16 mouse cellular contexts compared by ENCODE assay signal in genomic region chr9:78513776-78514500, GRCm38 (mm10). TPM values are rescaled to one million over a fixed set of nuclear protein-coding genes. Genes with fewer than 3 reads are reported as not detected.
DNase-seq lines count a peak whose midpoint lies in the region; ATAC-seq and TF ChIP-seq lines count a peak whose summit lies in the region.
"Had no signal": no experiment of that assay in that cellular context is flagged by ENCODE, and none has a peak within 500 bp of the region (broad histone marks: within the 10 kb centered on the region; RNA-seq: fewer than 3 reads in every experiment).

No protein-coding gene starts in this region.

- 53% methylated on average over 6 of the region's 6 CpGs for WGBS in liver, embryonic 12.5 days (ENCODE audit: insufficient replicate concordance)
- 31% methylated on average over 6 of the region's 6 CpGs for WGBS in heart, embryonic 13.5 days
- WGBS in forebrain, embryonic 16.5 days, result 84% methylated on average over 6 of the region's 6 CpGs
- 86% methylated on average over 6 of the region's 6 CpGs for WGBS in forebrain, embryonic 10.5 days
- 86% methylated on average over 6 of the region's 6 CpGs for WGBS in forebrain, postnatal 0 days

- peaks cover 41% of the 10 kb centered on the region for H3K4me1 ChIP-seq in liver, embryonic 12.5 days
- H3K4me1 ChIP-seq in heart, embryonic 13.5 days, result peaks cover 49% of the 10 kb centered on the region
- H3K4me1 ChIP-seq in forebrain, embryonic 16.5 days (replicated peaks; ENCODE audit: control insufficient read depth, insufficient read depth, low read length), result no peaks in the 10 kb centered on the region
- peaks cover 3% of the 10 kb centered on the region; the same call in 1 of the 2 replicates for H3K4me1 ChIP-seq in forebrain, embryonic 10.5 days
- no peaks in the 10 kb centered on the region for H3K4me1 ChIP-seq in forebrain, postnatal 0 days (ENCODE audit: insufficient read depth)
- H3K4me1 ChIP-seq: embryonic facial prominence, embryonic 10.5 days; forebrain, embryonic 12.5 days; hindbrain, embryonic 10.5 days; limb, embryonic 12.5 days had no signal

- no peaks in the 10 kb centered on the region for H3K36me3 ChIP-seq in liver, embryonic 12.5 days
- H3K36me3 ChIP-seq in heart, embryonic 13.5 days, result no peaks in the 10 kb centered on the region
- no peaks in the 10 kb centered on the region for H3K36me3 ChIP-seq in myocyte (ENCODE audit: control insufficient read depth, insufficient read depth)
- H3K36me3 ChIP-seq in forebrain, embryonic 16.5 days (ENCODE audit: control insufficient read depth, insufficient read depth), result peaks cover 4% of the 10 kb centered on the region; the same call in 1 of the 2 replicates
- H3K36me3 ChIP-seq in forebrain, embryonic 10.5 days (replicated peaks), result peaks cover 3% of the 10 kb centered on the region; the same call in 1 of the 2 replicates
- no peaks in the 10 kb centered on the region for H3K36me3 ChIP-seq in forebrain, postnatal 0 days (ENCODE audit: insufficient read depth)
- H3K36me3 ChIP-seq: embryonic facial prominence, embryonic 10.5 days; forebrain, embryonic 12.5 days; hindbrain, embryonic 10.5 days; limb, embryonic 12.5 days had no signal

- H3K4me2 ChIP-seq in liver, embryonic 12.5 days, result no peak overlapping the region
- H3K4me2 ChIP-seq in heart, embryonic 13.5 days, result no peak overlapping the region
- H3K4me2 ChIP-seq in myocyte (ENCODE audit: low read depth), result peak overlapping the region; percentile 46
- H3K4me2 ChIP-seq in forebrain, embryonic 16.5 days (ENCODE audit: low read length), result no peak overlapping the region
- no peak overlapping the region for H3K4me2 ChIP-seq in forebrain, postnatal 0 days (ENCODE audit: low read depth)
- H3K4me2 ChIP-seq: forebrain, embryonic 12.5 days; limb, embryonic 12.5 days had no signal

- no peak overlapping the region for H3ac ChIP-seq in myocyte (ENCODE audit: control insufficient read depth, insufficient read length)

- no peak for ATAC-seq in liver, embryonic 12.5 days
- ATAC-seq in common myeloid progenitor, adult 5-6 weeks (replicated peaks; ENCODE audit: low read depth, poor library complexity, severe bottlenecking), result peak; percentile 42; the same call in 1 of the 2 replicates
- no peak for ATAC-seq in heart, embryonic 13.5 days (ENCODE audit: extremely low read depth, insufficient number of reproducible peaks, low FRiP score, low TSS enrichment)
- ATAC-seq in forebrain, embryonic 16.5 days, result no peak
- ATAC-seq in forebrain, postnatal 0 days, result no peak

- no peak for TF ChIP-seq POLR2A in myocyte (IDR thresholded peaks at IDR 0.05; ENCODE audit: insufficient read length, low read depth)

- no peak for TF ChIP-seq CTCF in forebrain, postnatal 0 days (IDR thresholded peaks at IDR 0.05; ENCODE audit: low read depth)

- no peak overlapping the region for H3K9ac ChIP-seq in liver, embryonic 12.5 days
- no peak overlapping the region for H3K9ac ChIP-seq in heart, embryonic 13.5 days
- H3K9ac ChIP-seq in forebrain, embryonic 16.5 days (replicated peaks; ENCODE audit: low read depth, low read length), result no peak overlapping the region
- H3K9ac ChIP-seq in forebrain, postnatal 0 days, result no peak overlapping the region
- H3K9ac ChIP-seq: forebrain, embryonic 12.5 days; limb, embryonic 12.5 days had no signal

- H3K9me3 ChIP-seq in liver, embryonic 12.5 days (replicated peaks), result no peaks in the 10 kb centered on the region
- no peaks in the 10 kb centered on the region for H3K9me3 ChIP-seq in heart, embryonic 13.5 days
- peaks cover 5% of the 10 kb centered on the region for H3K9me3 ChIP-seq in forebrain, embryonic 16.5 days (ENCODE audit: control insufficient read depth, low read length)
- peaks cover 3% of the 10 kb centered on the region; the same call in 1 of the 2 replicates for H3K9me3 ChIP-seq in forebrain, embryonic 10.5 days
- H3K9me3 ChIP-seq in forebrain, postnatal 0 days (ENCODE audit: low read length), result no peaks in the 10 kb centered on the region
- H3K9me3 ChIP-seq: forebrain, embryonic 12.5 days; hindbrain, embryonic 10.5 days; limb, embryonic 12.5 days had no signal

- DNase-seq in liver, result no peak
- DNase-seq in forebrain, embryonic 10.5 days (ENCODE audit: extremely low spot score, low spot score), result no peak
- no peak for DNase-seq in forebrain, postnatal 0 days
- DNase-seq: kidney, adult 11 months; thymus, postnatal 14 days had no signal

- H3K27me3 ChIP-seq in liver, embryonic 12.5 days (replicated peaks), result no peaks in the 10 kb centered on the region
- no peaks in the 10 kb centered on the region for H3K27me3 ChIP-seq in heart, embryonic 13.5 days (replicated peaks)
- no peaks in the 10 kb centered on the region for H3K27me3 ChIP-seq in myocyte (ENCODE audit: control insufficient read depth, insufficient read depth, insufficient read length)
- H3K27me3 ChIP-seq in forebrain, embryonic 16.5 days (replicated peaks; ENCODE audit: control insufficient read depth, insufficient read depth, low read length), result no peaks in the 10 kb centered on the region
- no peaks in the 10 kb centered on the region for H3K27me3 ChIP-seq in forebrain, embryonic 10.5 days (ENCODE audit: poor library complexity, severe bottlenecking)
- no peaks in the 10 kb centered on the region for H3K27me3 ChIP-seq in forebrain, postnatal 0 days (ENCODE audit: insufficient read depth, low read length)
- H3K27me3 ChIP-seq: forebrain, embryonic 12.5 days; limb, embryonic 12.5 days had no signal

- H3K4me3 ChIP-seq in liver, embryonic 12.5 days, result no peak overlapping the region
- no peak overlapping the region for H3K4me3 ChIP-seq in heart, embryonic 13.5 days
- H3K4me3 ChIP-seq in myocyte, result no peak overlapping the region
- no peak overlapping the region for H3K4me3 ChIP-seq in forebrain, embryonic 16.5 days (replicated peaks; ENCODE audit: low read length)
- H3K4me3 ChIP-seq in forebrain, embryonic 10.5 days, result no peak overlapping the region
- no peak overlapping the region for H3K4me3 ChIP-seq in forebrain, postnatal 0 days (ENCODE audit: low read depth, low read length)
- H3K4me3 ChIP-seq: embryonic facial prominence, embryonic 10.5 days; forebrain, embryonic 12.5 days; hindbrain, embryonic 10.5 days; layer of hippocampus, adult 2 months; limb, embryonic 12.5 days had no signal

- peak overlapping the region; percentile 40; the same call in 1 of the 2 replicates for H3K27ac ChIP-seq in liver, embryonic 12.5 days
- peak overlapping the region; percentile 87 for H3K27ac ChIP-seq in heart, embryonic 13.5 days (replicated peaks)
- H3K27ac ChIP-seq in forebrain, embryonic 16.5 days (ENCODE audit: low read length), result no peak overlapping the region
- no peak overlapping the region for H3K27ac ChIP-seq in forebrain, embryonic 10.5 days
- H3K27ac ChIP-seq in forebrain, postnatal 0 days (ENCODE audit: low read depth, low read length), result no peak overlapping the region
- H3K27ac ChIP-seq: embryonic facial prominence, embryonic 10.5 days; forebrain, embryonic 12.5 days; hindbrain, embryonic 10.5 days; layer of hippocampus, adult 2 months; limb, embryonic 12.5 days; macrophage had no signal

- no peaks in the 10 kb centered on the region for H3K79me2 ChIP-seq in myocyte (ENCODE audit: control insufficient read depth, insufficient read depth)

TF ChIP-seq in myocyte, 11 proteins besides CTCF, POLR2A, EP300 and RAD21:
- no peak for TF ChIP-seq E2F4 (IDR thresholded peaks at IDR 0.05; ENCODE audit: insufficient read depth)
- TF ChIP-seq POLR2AphosphoS2 (IDR thresholded peaks at IDR 0.05; ENCODE audit: insufficient read length, low read depth), result no peak
- TF ChIP-seq CEBPB (IDR thresholded peaks at IDR 0.05; ENCODE audit: insufficient read depth, poor library complexity, severe bottlenecking), result no peak
- peak; percentile 71 for TF ChIP-seq USF1 (IDR thresholded peaks at IDR 0.05; ENCODE audit: low read depth)
- no peak for TF ChIP-seq MAX (IDR thresholded peaks at IDR 0.05; ENCODE audit: low read depth)
- TF ChIP-seq MYOG (IDR thresholded peaks at IDR 0.05; ENCODE audit: control insufficient read depth in 1 of 3, insufficient read depth in 1 of 3, insufficient read length in 2 of 3, low read depth in 2 of 3), result peak in 1 of 3 experiments; percentile 48
- TF ChIP-seq MYOD1 (IDR thresholded peaks at IDR 0.05; ENCODE audit: control insufficient read depth in 1 of 3, insufficient read length in 2 of 3, low read depth in 2 of 3), result peak in 2 of 3 experiments; percentile 4 to 68

RNA-seq across cellular contexts. Expression of gene Eef1a1, which starts 25.0 kb away (rescaled TPM):
- 2,705 and 2,706 TPM in 2 replicates for polyA plus RNA-seq in liver, embryonic 12.5 days (2016; fragmentation: Nextera tagmentation; extraction: Ambion mirVana)
- total RNA-seq in common myeloid progenitor, adult 5-6 weeks (2017), result 14,048 and 16,425 TPM in 2 replicates
- 3,078 and 3,363 TPM in 2 replicates for polyA plus RNA-seq in heart, embryonic 13.5 days (2015; fragmentation: Nextera tagmentation; extraction: Ambion mirVana)
- 8,203 TPM for polyA plus RNA-seq in myocyte (2012; fragmentation: generic; extraction: Trizol)
- polyA plus RNA-seq in forebrain, embryonic 16.5 days (2015; fragmentation: Nextera tagmentation; extraction: Ambion mirVana), result 3,742 and 4,125 TPM in 2 replicates
- 3,994 and 4,016 TPM in 2 replicates for polyA plus RNA-seq in forebrain, embryonic 10.5 days (2016; fragmentation: Nextera tagmentation; extraction: Ambion mirVana)
- 9,311 and 11,752 TPM in 2 replicates for total RNA-seq in forebrain, postnatal 0 days (2014; rRNA removed)
- polyA plus RNA-seq in forebrain, postnatal 0 days (2015; fragmentation: Nextera tagmentation; extraction: Ambion mirVana), result 2,982 and 3,284 TPM in 2 replicates

Comparison
In these comparisons a context has a peak if more than half of its experiments do, and no peak if none do; other contexts are left out.
1. H3K27ac ChIP-seq: peak in liver, embryonic 12.5 days (single experiment) and heart, embryonic 13.5 days (single experiment); none in forebrain, embryonic 16.5 days (single experiment), forebrain, embryonic 10.5 days (single experiment) and forebrain, postnatal 0 days (single experiment).